Mouse (Mus musculus): ENCODE results near the gene Ppp1r13l.

Gene Ppp1r13l

GRCm38 (mm10) chr7:19335583-19335982 is 24.0 kb upstream of the Ppp1r13l start:
- CTCF ChIA-PET = interaction anchor here (0.9 kb wide), 1 partner anchor 20 kb away, joined by 4 read pairs; no protein-coding TSS in a partner anchor

- CTCF ChIA-PET = interaction anchor here (1.0 kb wide), 1 partner anchor 164 kb away, joined by 3 read pairs; no protein-coding TSS in a partner anchor
Measured at GRCm38 (mm10) chr7:19337122-19337521, 22.4 kb upstream of the Ppp1r13l start.

GRCm38 (mm10) chr7:19338060-19338459 is 21.5 kb upstream of the Ppp1r13l start:
- CTCF ChIA-PET = no interaction called here

GRCm38 (mm10) chr7:19338596-19338995 is 21.0 kb upstream of the Ppp1r13l start:
- CTCF ChIA-PET = no interaction called here

- CTCF ChIA-PET = interaction anchor here (0.8 to 1.4 kb wide), 2 partner anchors 9 to 41 kb away, joined by 3 to 12 read pairs; no protein-coding TSS in a partner anchor
Measured at GRCm38 (mm10) chr7:19341250-19341649, 18.3 kb upstream of the Ppp1r13l start.

GRCm38 (mm10) chr7:19341761-19342409 is 17.7 kb upstream of the Ppp1r13l start:
- CTCF ChIA-PET = interaction anchor here (0.6 to 2.4 kb wide), 5 partner anchors 10 to 375 kb away, joined by 3 to 12 read pairs (median 5); no protein-coding TSS in a partner anchor

GRCm38 (mm10) chr7:19342481-19343027 is 17.0 kb upstream of the Ppp1r13l start:
- CTCF ChIA-PET = interaction anchor here (0.6 to 2.4 kb wide), 4 partner anchors 40 to 375 kb away, joined by 3 to 12 read pairs (median 8); no protein-coding TSS in a partner anchor

- CTCF ChIA-PET = interaction anchor here (1.3 to 2.4 kb wide), 2 partner anchors 40 to 98 kb away, joined by 8 to 12 read pairs; no protein-coding TSS in a partner anchor
Measured at GRCm38 (mm10) chr7:19343210-19343808, 16.2 kb upstream of the Ppp1r13l start.

GRCm38 (mm10) chr7:19344237-19344847 is 15.2 kb upstream of the Ppp1r13l start, which contains the start of gene Ercc1:
Gene Ercc1, plus strand, starts transcription at chr7:19344778.
- CTCF ChIA-PET = interaction anchor here (1.2 to 1.3 kb wide), 2 partner anchors 45 to 99 kb away, joined by 5 to 8 read pairs; no protein-coding TSS in a partner anchor

- CTCF ChIA-PET = interaction anchor here (1.2 kb wide), 1 partner anchor 46 kb away, joined by 5 read pairs; no protein-coding TSS in a partner anchor
Measured at GRCm38 (mm10) chr7:19344938-19345471, 14.5 kb upstream of the Ppp1r13l start.

- CTCF ChIA-PET = no interaction called here
Measured at GRCm38 (mm10) chr7:19349188-19349915, 10.2 kb upstream of the Ppp1r13l start.

- CTCF ChIA-PET = interaction anchor here (0.5 to 1.1 kb wide), 2 partner anchors 9 to 111 kb away, joined by 3 read pairs; partner anchors contain the start of genes Cd3eap and Ppp1r13l
Measured at GRCm38 (mm10) chr7:19350221-19350620, 9.3 kb upstream of the Ppp1r13l start.

- CTCF ChIA-PET = interaction anchor here (0.6 kb wide), 1 partner anchor 115 kb away, joined by 3 read pairs; no protein-coding TSS in a partner anchor
Measured at GRCm38 (mm10) chr7:19354991-19355390, 4.6 kb upstream of the Ppp1r13l start.

- CTCF ChIA-PET = no interaction called here
Measured at GRCm38 (mm10) chr7:19356311-19356710, 3.2 kb upstream of the Ppp1r13l start.

GRCm38 (mm10) chr7:19357381-19358375 is 1.9 kb upstream of the Ppp1r13l start:
- CTCF ChIA-PET = no interaction called here

- CTCF ChIA-PET = no interaction called here
Measured at GRCm38 (mm10) chr7:19358634-19359033, 915 bp upstream of the Ppp1r13l start.

GRCm38 (mm10) chr7:19359892-19360641 is 518 bp downstream of the Ppp1r13l start:
- CTCF ChIA-PET = no interaction called here

- CTCF ChIA-PET = no interaction called here
Measured at GRCm38 (mm10) chr7:19360944-19361343, 1.4 kb downstream of the Ppp1r13l start.

- CTCF ChIA-PET = interaction anchor here (0.5 to 1.5 kb wide), 2 partner anchors 10 to 65 kb away, joined by 4 to 6 read pairs; no protein-coding TSS in a partner anchor
Measured at GRCm38 (mm10) chr7:19361720-19362119, 2.2 kb downstream of the Ppp1r13l start.
